Mouse (Mus musculus): ENCODE results near the gene Abtb2. TPM values are rescaled to one million over a fixed set of nuclear protein-coding genes. Genes with fewer than 3 reads are reported as not detected.

Gene Abtb2
- total RNA-seq, 2 experiments from 2014 or later = 10.7 to 12.3 TPM

DNA sequence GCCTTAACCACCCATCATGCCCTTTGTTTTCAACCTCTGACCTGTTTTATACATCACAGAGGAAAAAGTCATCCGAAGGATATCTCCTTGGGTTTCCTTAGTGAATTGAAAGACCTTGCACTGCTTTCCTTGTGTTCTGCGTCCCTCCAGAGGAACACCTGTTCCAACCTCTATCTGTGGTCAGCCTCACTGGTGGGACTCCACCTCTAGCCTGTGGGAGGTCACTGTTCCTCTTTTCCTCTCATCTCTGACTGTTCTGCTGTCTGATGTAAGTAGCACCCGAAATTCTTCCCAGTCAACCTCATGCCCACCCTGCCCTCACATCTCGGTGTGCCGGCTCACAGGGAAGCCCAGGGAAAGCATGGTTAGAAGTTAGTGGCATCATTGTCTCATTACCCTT is 48.9 kb downstream of the Abtb2 start:
- DNase-seq = no peak

DNA sequence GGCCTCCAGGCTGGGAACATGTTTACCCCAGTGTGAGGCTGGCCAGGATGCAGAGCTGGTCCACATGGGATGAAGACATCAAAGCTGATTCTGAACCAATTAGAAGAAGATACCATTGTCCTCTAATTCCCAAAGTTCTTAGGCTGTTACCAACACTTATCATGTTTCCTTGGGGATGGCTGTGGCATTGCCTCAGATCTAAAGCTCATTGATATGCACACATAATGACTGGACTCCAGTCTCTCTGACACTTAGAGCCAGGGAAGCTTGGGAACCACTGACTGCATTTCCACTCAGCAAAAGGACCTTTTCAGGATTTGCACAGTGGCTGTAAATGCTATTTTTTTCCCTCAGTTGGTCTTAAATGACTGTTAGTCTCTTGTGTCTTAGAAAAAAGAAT is 52.3 kb downstream of the Abtb2 start:
- no peak for DNase-seq

DNA sequence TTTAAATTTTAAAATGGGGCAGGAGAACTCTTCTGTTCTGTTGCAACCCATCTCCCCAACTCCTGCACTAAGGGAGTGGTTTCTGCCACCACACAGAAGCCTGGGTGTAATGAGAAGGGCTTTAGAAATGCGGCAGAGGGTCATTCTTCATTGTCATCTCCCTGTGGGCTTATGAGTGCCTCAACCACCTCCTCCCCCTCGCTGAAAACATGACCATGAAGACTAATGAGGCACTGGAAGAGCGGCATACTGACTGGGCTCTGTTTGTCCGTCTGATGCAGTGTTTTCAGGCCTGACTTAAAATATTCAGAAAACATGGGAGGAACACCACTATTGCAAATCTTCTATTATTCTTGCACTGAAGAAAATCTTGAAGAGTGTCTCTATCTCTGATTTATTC is 56.8 kb downstream of the Abtb2 start:
- no peak for DNase-seq

DNA sequence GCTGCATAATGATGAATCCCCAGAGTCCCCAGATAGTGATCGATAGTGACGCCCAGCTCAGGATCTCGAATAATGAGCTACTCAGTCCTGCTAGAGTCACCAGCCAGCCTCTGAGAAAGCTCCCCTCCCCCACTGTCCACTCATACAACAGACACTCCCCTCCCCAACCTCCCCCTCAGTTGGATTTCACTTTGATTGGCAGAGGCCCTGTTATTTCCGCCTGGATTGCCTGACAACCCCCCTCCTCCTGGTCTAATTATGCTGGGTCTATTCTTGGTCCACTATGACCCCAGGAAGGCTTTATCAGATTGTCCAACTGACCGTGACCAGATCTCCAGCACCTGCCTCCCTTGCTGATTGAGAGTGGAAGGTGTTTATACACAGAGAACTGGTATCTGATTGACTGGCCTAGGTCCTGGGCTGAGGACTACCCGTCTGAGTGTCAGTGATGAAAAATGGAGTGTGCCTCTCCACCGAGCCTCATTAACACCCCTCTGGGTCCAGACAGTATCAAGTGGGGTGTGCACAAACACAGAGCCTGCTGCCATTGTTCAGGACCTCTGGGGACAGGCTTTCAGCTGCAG is 59.3 kb downstream of the Abtb2 start:
- DNase-seq = no peak

DNA sequence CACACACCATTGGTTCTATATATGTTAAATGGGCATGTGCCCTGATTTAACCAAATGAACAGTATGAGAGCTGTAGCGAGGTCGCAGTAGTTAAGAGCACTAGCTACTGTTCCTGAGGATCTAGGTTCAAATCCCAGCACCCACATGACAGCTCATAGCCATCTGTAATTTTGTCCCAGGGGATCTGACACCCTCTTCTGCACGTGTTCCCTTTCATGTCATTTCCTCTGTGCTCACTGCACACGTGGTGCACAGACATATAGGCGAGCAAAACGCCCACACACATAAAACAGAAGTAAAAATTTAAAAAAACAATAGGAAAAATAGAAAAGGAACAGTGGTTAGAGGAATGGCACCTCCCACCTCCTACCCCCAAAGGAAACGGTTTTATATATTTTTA is 61.0 kb downstream of the Abtb2 start:
- no peak for DNase-seq

DNA sequence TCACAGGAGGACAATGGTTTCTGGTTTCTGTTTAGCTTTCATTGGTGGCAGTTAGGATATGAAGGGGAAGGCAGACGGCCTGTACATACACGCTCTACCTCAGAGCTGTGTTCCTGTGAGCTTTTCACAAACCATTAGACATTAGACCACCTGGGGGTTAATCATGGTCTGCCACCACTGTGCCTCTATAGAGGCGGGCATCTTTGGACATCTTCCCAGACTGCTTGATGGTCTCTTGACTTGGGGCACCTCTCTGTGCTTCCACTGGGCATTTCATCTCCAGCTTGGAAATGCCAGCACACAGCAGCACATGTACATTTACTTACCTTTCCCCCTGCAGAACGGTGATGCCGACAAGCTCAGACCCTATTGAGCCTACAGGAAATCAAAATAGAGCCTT is 63.8 kb downstream of the Abtb2 start:
- no peak for DNase-seq

DNA sequence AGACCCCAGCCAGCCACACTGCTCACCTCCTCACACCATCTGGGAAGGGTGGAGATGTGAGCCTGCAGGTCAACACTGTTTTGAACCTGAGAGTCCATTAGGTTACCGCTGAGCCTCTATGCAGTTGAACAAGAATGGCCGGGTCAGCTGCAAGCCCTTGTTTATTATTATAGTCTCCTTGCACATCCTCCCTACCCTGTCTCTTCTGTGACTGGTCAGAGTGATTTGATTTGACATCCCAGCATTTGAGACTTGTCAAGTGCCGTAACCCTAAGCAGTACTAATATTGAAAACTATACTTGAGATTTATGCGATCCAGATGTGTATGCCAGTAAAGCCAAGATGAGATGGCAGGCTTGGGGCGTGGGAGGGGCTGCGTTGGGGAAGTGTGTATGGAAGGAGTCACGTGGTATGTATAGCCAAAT is 65.2 kb downstream of the Abtb2 start:
- DNase-seq = no peak

DNA sequence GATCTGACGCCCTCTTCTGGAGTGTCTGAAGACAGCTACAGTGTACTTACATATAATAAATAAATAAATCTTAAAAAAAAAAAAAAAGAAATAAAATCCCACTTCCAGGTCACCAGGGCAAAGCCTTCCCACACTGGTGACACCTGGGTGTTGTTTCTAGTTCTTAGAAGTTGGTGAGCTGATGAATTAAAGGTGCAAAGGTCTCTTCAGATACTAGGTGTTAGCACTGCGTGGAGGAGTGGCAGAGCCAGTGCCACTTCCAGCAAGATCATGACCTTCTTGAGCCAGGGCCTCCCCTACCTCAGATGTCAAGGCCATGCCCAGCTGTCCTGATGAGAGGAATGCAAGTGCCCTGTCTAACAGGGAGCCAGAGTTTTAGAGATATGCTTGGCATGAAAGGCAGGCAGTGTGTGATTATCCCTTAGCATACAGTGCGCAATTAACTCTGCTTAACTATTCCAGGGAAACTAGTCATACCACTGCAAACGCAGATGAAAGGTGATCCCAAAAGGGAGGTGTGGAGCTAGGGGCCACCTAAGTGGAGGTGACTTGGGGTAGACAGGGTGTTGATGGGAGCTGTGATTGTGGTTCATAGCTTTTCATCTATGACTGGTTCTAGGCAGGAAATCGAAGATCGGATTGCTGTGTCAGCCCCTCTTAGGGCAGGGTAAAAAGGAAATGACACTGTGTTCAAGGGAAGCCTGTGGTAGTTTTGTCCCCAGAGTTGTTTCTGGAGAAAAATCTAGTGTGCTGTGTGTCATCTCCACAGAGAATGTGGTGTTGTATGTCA is 66.2 kb downstream of the Abtb2 start:
- DNase-seq = no peak

DNA sequence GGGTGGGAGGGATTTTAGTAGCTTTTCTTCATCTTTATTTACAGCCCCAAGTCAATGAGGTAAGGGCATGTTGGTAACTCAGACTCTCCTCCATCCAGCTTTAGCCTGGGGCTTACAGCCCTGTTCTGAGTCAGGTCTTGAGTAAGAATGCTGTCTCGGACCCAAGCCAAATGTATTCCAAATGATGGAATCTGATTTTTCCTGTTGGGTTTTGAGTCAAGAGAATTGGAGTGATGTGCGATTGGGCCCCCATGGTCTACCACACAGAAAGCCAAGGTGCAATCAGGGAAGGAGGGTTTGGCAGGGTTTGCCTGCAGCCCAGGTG is 66.8 kb downstream of the Abtb2 start:
- no peak for DNase-seq

DNA sequence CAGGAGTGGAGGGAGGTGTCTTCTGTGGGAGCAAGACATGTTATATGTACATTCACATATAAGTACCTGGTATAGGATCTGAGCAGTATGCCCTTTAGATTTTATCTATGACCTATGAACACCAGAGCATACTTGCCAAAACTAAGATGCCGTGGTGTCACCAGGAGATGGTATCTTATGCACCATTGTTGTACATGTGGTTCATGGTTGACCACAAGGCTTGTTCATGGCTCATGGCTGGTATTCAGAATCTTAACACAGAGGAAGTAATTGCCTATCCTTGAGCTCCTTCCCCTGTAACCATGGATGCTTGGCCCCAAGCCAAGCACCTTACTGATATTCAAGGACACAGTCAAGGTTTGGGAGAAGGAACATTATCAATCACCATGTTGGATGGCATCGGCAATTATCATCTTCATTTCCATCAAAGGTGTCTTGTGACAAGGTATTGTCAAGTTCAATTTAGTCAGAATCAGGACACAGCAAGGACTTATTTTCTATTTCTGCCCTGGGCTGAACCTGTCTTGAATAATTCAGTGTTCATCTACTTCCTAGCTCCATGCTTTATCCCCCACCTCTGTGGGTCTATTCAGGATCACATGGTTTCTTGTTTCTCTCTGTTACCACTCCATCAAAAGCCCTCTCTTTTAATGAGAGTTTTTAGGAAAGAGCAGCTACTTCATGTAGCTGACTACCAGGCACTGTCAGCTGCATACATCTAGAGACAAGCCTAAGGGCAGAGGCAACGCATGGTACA is 69.8 kb downstream of the Abtb2 start:
- DNase-seq = no peak

DNA sequence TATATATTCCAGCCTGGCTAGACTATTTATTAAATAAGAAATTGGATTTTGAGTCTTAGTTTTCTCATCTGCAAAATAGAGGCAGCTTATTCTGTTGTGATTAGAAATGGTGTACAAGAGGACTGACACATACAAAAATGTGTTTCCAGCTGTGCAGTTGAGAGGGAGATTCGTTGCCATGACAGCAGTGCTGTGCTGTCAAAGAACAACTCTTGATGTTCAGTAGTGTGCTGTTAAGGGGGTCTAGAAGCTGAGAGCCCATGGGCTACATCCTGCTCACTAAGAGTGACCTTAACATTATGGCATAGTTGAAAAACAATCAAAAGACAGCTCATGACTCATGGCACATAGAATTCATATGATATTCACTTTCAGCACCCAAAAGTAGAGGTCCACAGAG is 71.3 kb downstream of the Abtb2 start:
- DNase-seq = no peak

DNA sequence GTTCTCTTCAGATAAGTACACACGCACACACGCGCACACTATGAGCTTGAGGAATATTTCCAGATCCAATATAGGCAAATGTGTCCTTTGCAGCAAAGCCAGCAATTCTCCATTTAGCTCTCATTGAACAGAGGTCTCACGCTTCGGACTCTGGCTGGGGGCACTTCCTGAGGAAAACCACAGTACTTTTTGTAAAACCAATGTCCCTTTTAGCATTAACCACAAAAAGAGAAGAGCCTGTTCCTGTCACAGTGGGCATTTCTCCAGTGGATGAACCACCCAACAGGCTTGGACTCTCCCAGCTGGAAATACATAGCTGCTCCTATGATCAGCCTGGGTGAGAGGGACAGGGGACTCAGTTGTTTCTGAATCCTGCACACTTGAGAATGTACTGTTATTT is 71.8 kb downstream of the Abtb2 start:
- DNase-seq = no peak

DNA sequence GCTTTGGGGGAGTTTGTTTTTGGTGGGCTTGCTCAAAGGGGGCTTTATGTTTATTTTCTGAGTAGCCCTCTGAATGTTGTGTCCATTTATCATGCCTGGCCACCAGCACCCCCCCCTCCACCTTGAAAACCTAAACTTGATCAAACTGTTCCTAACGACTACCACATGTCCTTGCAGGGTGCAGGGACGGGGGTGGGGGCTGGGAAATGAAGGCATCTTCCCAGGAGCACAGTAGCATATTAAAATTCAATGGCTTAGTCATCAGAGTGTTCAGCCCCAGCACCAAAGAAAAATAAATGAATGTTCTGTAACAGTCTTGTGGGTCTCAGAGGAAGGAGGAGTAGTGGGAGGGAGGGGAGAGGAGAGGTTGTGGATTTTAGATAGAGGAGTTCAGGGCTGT is 73.6 kb downstream of the Abtb2 start:
- DNase-seq = no peak

DNA sequence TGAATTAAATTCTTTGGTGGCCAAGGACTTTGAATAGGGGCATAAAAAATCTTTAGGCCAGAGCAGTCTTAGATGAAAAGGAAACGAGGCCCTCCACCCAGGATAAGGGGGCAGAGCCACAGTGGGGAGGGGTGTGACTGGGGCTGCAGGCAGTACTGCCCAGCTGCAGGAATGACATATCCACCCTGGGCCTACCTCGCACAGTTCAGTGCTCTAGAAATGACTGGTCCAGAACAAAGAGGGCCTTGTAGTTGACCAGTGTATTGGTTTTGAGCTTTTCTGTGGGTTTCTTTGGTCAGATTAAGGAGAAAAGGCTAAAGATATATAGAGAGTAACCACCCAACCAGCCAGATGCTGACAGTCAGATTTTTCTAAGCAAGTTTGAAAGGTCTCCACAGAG is 74.8 kb downstream of the Abtb2 start:
- no peak for DNase-seq

DNA sequence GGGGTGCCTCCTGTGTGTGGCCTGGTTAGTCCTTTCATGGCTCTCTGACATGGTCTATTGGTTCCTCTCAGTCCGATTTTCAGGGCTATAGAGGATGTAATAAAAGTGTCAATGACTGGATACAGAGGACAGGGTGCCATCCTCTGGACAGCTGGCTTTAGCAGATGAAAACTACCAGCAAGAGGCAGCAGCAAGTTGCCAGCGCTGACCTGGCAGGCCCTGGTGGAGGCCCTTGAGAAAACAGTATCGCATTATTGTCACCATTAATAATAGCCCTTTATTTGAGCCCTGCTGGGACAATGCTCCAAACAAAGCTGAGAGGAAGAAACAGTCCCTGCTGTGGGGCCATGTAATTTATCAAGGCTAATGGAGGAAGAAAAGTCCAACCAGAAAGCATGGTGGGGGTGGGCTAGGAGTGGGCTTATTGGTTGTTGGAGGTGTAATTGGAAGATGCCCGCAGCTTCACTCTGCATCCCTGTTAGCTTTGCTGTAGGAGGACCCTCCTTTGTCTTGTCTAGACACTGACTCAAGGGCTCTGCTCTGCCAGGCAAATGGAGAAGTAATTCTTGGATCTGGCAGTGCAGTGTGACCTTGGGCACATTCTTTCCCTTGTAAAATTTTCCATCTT is 77.6 kb downstream of the Abtb2 start:
- DNase-seq = peak; percentile 24

DNA sequence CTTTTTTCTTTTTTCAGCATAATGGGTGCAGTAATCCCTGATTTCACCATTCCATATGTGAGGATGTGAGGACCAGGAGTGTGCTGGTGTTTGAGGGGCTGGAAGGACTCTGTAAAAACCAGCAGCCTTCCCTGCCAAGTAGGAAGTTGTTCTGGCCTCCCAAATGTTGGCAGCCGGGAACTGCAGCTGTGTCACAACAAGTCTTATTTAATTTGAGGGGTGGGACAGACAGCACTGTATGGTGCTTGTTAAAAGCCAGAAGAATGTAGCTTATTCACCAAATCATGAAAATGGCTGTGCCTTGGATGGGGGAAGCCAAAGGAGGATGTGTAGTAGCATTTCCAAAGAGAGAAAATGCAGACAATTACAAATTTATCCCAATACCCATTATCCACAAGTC is 78.3 kb downstream of the Abtb2 start:
- no peak for DNase-seq

DNA sequence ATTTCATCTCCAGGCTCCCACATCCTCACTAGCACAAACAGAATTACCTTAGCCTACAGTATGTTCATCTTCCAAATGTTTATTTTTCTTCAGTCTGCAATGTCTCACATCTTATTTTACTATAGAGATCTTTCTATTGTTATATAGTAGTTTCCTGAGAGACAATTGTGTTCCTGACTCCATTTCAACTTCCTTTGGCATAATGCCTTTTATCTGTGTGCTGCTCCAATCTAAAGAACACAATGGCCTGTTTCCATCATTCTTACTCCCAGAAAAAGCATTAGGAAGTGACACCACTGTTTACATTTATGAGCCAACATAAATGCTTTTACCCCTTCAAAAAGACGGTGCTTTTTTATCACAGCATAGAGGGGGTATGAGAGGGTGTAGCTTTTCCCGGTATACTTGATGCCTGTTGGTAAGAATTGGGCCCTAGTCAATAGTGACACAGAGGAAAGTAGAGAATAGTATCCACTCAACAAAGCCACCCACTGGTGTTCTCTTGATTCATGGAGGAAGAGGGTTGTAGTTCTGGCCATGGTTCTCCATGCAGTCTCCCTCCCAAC is 84.3 kb downstream of the Abtb2 start:
- no peak for DNase-seq

DNA sequence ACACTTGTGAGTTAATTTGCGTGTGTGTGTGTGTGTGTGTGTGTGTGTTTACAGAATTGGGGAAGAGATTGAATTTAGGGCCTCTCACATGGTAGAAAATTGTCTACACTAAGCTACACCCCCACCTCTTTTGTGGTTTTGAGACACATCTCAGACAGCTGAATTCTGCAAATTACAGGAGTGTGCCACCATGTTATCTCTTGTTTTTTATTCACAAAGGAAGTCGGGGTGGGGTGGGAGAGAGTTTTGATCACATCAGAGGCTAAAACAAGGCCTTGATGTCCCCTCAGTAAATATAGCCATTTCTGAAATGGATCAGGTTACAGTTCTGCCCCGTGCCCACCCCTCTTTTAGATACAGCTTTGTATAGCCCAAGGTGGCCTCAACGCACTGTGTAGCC is 86.0 kb downstream of the Abtb2 start:
- DNase-seq = no peak

DNA sequence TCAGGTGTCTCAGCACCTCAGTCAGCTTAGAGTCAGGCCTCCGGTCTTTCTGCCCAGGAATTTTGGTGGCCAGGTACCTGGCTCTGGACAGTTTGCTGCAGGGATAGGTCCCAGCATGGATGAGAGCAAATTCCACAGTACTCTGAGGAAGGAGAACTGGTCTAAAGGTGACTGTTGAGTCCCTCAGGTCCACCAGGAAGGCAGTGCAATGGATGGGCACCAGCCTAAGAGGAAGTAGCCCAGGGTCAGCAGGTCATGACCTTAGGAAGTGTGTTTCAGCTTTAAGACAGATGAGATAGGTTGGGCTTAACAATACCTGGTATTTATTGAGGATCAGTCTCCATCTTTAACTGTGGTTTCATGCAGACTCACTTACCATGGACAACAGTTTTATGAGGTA is 88.9 kb downstream of the Abtb2 start:
- no peak for DNase-seq

DNA sequence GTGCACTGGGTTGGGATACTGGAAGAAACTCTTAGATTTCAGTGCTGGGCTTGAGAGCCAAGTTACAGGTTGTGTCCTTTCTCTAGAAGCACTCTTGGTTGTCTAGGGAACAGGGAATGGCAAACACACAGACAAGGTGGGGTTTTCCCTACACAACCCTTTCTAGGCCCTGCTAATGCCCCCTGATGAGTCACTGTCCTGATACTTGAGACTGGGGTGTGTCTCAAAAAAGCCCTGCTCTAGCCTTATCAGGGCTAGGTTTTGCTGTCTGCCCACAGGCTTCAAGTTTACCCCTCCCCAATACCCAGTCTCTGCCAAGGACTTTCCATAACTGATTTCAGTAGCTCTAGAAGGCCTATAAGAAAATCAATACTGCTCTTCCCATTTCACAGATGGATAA is 89.9 kb downstream of the Abtb2 start:
- no peak for DNase-seq

DNA sequence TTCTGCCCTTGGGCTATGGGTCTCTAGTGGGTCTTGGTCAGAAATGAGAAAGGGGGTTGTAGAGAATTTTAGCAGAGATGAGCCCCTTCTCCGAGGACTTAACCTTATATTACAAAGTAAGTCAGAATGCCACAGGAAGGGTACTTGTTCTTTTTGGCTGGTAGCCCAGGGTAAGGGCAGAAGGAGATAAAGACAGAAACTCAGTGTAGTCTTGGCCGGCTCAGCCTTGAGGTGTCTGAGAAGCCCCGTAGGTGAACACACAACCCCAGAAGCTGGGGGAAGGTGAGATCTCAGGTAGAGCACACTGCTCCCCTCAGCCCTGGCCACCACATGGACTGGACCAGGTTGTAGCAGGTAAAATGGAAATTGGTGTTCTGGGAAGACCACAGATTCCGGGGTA is 93.1 kb downstream of the Abtb2 start:
- DNase-seq = no peak

DNA sequence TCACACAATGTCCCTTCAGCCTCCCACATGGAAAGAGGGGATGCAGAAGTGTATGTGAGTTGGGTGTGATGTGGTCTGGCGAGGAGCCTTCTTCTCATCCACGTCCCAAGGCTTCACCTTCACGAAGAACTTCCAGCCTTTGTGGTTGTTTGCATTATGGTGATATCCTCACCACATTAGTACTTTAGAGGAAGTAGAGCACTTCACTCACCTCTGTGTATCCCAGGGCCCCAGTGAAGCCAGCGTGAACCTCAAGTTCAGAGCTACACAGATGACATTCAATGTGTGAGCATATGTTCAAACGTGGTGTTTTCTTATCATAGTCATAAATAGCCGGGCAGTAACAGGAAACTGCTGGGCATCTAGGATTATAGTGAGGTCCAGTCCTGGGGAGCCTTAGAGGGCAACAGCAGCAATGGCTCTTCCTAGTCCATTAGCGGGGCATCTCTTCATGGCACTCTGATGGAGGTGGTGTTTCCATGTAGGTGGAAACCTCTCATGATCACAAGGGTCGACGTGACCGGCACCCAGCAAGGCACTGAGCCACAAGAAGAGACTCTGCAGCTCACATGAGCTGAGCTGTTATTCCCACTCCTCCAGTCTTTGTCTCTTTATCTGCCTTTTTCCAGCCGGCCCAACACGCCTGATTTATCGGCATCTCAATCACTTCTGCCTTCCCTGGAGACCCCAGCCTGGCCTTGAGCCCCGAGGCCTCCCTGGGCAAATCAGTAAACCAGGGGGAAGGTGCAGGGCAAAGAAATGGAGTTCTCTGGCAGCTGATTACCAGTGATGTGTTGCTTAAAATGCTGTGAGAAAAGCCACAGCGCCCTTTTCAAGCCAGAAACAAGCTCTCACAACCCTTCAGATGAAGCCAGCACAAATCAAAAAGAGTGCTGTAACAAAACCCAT is 93.8 kb downstream of the Abtb2 start:
- DNase-seq = no peak
